Mouse (Mus musculus): ENCODE data around the gene Sdhb. TPM values are rescaled to one million over a fixed set of nuclear protein-coding genes. Genes with fewer than 3 reads are reported as not detected.

Gene Sdhb
- polyA plus RNA-seq, 1 experiment from 2014 or later: 480 TPM

- Histone ChIP-seq H3K4me1 (replicated peaks) (no peaks in the 10 kb centered on the region), H3K36me3 (no peaks in the 10 kb centered on the region), H3K4me2 (no peak overlapping the region), H3K27ac (replicated peaks) (no peak overlapping the region), H3K27me3 (no peaks in the 10 kb centered on the region), H3K9me3 (no peaks in the 10 kb centered on the region), H3K4me3 (no peak overlapping the region), H3K9ac (no peak overlapping the region)
- ATAC-seq (ENCODE audit: low FRiP score, low read depth): no peak
- WGBS: 66% methylated on average over 3 of the region's 3 CpGs
These were observed 10.4 kb upstream of the Sdhb start for GRCm38 (mm10) chr4:140950574-140950973.

DNA sequence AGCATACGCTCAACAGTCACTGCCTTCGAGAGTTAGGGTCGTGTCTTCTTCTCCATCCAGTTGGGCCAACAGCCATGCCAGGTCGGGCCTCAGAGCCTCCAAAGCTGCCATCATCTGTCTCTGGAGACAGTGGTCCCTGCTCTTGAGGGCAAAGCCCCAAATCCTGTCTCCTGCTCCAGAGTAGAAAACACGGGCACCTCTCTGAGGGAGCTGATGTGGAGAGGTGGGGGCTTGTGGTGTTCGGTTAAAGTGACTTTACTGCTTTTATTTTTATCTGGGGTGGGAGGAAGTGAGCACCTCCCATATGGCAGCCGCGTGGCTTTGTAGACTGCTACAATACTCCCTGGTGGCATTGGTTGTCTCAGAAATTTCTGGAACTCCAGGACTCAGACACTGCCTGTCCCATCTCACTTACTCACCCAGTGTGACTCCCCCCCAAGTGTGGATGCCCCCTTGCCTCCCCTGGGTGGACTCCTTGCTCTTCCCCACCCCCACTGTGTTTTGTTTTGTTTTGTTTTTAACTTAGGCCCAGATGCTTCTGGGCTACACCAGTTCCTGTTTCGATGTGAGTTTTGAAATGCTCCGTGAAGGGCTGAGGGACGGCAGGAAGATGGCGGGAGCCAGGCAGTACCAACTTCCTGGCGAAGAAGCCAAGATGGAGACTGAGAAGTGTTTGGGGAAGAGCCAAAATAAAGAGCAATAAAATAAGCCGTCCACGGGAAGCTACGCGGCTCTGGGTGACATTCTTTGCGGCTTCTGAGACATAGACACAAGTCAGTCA, 9.0 kb upstream of the Sdhb start:
- H3K4me1 ChIP-seq (replicated peaks): peaks cover 4% of the 10 kb centered on the region
- H3K27me3 ChIP-seq: no peaks in the 10 kb centered on the region
- WGBS: 84% methylated on average over 18 of the region's 18 CpGs
- H3K36me3 ChIP-seq: no peaks in the 10 kb centered on the region
- H3K4me3 ChIP-seq: no peak overlapping the region
- no peak overlapping the region for H3K27ac ChIP-seq (replicated peaks)
- H3K9ac ChIP-seq: no peak overlapping the region
- ATAC-seq (ENCODE audit: low FRiP score, low read depth): no peak
- H3K9me3 ChIP-seq: no peaks in the 10 kb centered on the region
- no peak overlapping the region for H3K4me2 ChIP-seq

- H3K27me3 ChIP-seq: no peaks in the 10 kb centered on the region
- no peaks in the 10 kb centered on the region for H3K36me3 ChIP-seq
- peak overlapping the region; percentile 90 for H3K4me2 ChIP-seq
- H3K9ac ChIP-seq: peak overlapping the region; percentile 56
- peak overlapping the region; percentile 48 for H3K4me3 ChIP-seq
- no peak for ATAC-seq (ENCODE audit: low FRiP score, low read depth)
- H3K27ac ChIP-seq (replicated peaks): peak overlapping the region; percentile 78
- H3K4me1 ChIP-seq (replicated peaks): peaks cover 25% of the 10 kb centered on the region
- H3K9me3 ChIP-seq: no peaks in the 10 kb centered on the region
- WGBS: 7% methylated on average over 17 of the region's 17 CpGs
These were observed 3.8 kb upstream of the Sdhb start for GRCm38 (mm10) chr4:140957131-140957702.

DNA sequence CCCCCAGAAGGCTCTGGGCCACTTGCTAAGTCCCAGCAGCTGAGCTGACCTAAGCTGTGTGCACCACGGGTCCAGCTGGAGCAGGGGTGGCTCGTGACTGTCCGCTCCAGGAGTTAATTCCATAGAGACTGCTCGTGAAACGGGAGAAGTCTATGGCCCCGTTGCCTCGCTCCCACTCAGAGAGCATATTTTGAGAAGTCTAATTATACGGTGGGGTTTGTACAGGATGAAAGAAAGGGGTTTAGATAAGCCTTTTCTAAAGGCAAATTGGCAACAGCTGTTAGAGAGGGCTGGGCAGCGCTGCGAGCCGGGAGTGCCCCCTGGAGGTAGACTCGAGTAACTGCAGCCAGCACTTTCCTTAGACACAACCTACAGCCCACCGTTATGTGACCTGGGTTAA, 3.3 kb upstream of the Sdhb start:
- 0% methylated on average over 13 of the region's 13 CpGs for WGBS
- Histone ChIP-seq H3K36me3 (no peaks in the 10 kb centered on the region), H3K27me3 (no peaks in the 10 kb centered on the region), H3K4me3 (peak overlapping the region; percentile 48), H3K9me3 (no peaks in the 10 kb centered on the region), H3K4me2 (peak overlapping the region; percentile 90), H3K4me1 (replicated peaks) (peaks cover 30% of the 10 kb centered on the region), H3K9ac (peak overlapping the region; percentile 56), H3K27ac (replicated peaks) (peak overlapping the region; percentile 78)
- ATAC-seq (ENCODE audit: low FRiP score, low read depth): no peak

DNA sequence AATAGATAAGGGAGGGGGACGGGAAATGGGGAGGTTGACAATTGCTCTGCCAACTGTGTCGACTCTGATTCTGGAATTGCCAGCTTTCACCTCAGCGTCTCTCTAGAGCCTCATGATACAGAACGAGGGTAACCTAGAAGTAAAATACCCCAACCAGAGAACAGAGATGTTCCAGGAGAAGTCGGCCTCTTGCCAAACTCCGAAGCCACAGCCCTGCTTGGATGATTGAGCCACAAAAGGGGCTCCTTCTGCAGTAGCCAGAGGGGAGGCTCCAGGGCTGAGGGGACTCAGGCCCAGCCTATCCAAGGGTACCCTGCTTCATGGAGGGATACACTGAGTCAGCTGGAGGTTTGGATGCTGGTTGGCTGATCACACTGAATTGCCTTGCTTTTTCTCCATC, 2.7 kb upstream of the Sdhb start:
- Histone ChIP-seq H3K36me3 (no peaks in the 10 kb centered on the region), H3K4me3 (no peak overlapping the region), H3K4me1 (replicated peaks) (peaks cover 36% of the 10 kb centered on the region), H3K27me3 (no peaks in the 10 kb centered on the region), H3K9me3 (no peaks in the 10 kb centered on the region), H3K27ac (replicated peaks) (no peak overlapping the region), H3K4me2 (no peak overlapping the region), H3K9ac (no peak overlapping the region)
- ATAC-seq (ENCODE audit: low FRiP score, low read depth): no peak
- WGBS: 57% methylated on average over 6 of the region's 6 CpGs

GRCm38 (mm10) chr4:140959128-140959679, 1.8 kb upstream of the Sdhb start:
- no peak overlapping the region for H3K4me3 ChIP-seq
- H3K4me1 ChIP-seq (replicated peaks): peaks cover 43% of the 10 kb centered on the region
- no peak overlapping the region for H3K4me2 ChIP-seq
- whole genome bisulfite sequencing: 86% methylated on average over 7 of the region's 7 CpGs
- no peak for ATAC-seq (ENCODE audit: low FRiP score, low read depth)
- no peak overlapping the region for H3K27ac ChIP-seq (replicated peaks)
- H3K9me3 ChIP-seq: no peaks in the 10 kb centered on the region
- H3K36me3 ChIP-seq: no peaks in the 10 kb centered on the region
- H3K27me3 ChIP-seq: no peaks in the 10 kb centered on the region
- H3K9ac ChIP-seq: no peak overlapping the region

DNA sequence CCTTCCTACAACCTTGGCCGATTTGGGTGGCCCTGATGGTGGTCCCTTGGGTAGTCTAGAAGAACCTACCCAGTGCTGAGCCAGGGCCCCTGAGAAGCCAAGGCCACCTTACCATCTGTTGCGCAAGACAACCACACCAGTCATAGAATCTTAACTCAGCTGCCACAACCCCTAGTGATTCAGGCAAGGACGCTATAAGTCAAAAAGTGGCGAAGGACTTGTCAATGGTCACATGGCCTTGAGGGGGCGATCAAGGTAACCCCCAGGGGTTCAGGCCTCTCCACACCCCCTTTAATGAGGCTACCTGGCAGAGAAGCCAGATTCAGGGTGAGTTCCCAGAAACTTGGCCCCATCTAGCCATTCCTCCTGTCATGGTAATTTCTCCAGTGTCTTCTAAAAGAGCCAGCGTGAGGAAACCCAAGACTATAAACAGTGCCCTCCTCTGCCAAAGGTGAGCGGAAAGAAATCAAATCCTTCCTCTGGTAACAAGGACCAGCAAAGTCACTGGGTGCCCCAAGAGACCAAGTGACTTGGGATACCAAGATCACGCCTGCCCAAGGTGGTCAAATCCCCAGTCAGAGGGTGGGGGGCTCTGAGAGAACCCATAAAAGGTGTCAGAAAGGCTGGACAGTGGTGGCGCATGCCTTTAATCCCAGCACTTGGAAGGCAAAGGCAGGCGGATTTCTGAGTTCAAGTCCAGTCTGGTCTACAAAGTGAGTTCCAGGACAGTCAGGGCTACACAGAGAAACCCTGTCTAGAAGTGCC, 1.1 kb upstream of the Sdhb start:
- H3K27ac ChIP-seq (replicated peaks): peak overlapping the region; percentile 91
- 83% methylated on average over 10 of the region's 10 CpGs for WGBS
- peak overlapping the region; percentile 83; the same call in 1 of the 2 replicates for H3K4me3 ChIP-seq
- H3K4me1 ChIP-seq (replicated peaks): peaks cover 49% of the 10 kb centered on the region
- H3K9ac ChIP-seq: no peak overlapping the region
- no peak for ATAC-seq (ENCODE audit: low FRiP score, low read depth)
- H3K36me3 ChIP-seq: no peaks in the 10 kb centered on the region
- H3K27me3 ChIP-seq: no peaks in the 10 kb centered on the region
- H3K9me3 ChIP-seq: no peaks in the 10 kb centered on the region
- H3K4me2 ChIP-seq: peak overlapping the region; percentile 72; the same call in 1 of the 2 replicates

GRCm38 (mm10) chr4:140961467-140962206, 634 bp downstream of the Sdhb start:
- Histone ChIP-seq H3K9ac (peak overlapping the region; percentile 86), H3K27me3 (no peaks in the 10 kb centered on the region), H3K4me1 (replicated peaks) (peaks cover 50% of the 10 kb centered on the region), H3K4me2 (peak overlapping the region; percentile 72), H3K27ac (replicated peaks) (peak overlapping the region; percentile 91), H3K4me3 (peak overlapping the region; percentile 83), H3K9me3 (no peaks in the 10 kb centered on the region), H3K36me3 (peaks cover 3% of the 10 kb centered on the region; the same call in 1 of the 2 replicates)
- WGBS: under 1% methylated on average over 38 of the region's 38 CpGs
- ATAC-seq (ENCODE audit: low FRiP score, low read depth): no peak

DNA sequence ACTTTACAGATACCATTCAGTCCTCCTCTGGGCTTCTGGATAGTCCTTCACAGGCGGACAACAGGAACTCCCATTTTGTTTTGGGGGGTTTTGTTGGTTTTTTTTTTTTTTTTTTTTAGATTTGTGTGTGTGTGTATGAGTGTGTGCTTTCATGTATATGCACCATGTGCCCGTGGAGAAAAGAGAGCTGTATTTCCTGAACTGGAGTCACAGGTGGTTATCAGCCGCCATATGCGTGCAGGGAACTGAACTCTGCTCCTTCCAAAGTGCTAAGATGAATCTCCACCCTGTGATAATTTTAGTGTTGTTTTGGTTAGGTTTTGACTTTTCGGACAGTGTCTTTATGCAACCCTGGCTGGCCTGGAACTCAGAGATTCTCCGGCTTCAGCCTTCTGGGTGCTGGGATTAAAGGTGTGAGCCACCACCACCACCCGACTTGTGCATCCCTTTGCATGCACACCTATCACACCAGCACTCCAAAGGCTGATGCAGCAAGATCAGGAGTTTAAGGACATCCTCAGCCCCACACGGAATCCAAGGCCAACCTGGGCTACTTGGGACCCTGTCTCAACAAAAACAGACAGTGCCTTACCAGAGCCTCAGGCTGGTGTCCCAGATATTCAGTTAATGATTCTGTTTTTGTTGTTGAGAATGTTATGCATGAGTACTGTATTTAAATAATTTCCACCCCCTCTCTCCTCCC, 1.4 kb downstream of the Sdhb start:
- no peak for ATAC-seq (ENCODE audit: low FRiP score, low read depth)
- WGBS: 78% methylated on average over 8 of the region's 8 CpGs
- Histone ChIP-seq H3K27me3 (no peaks in the 10 kb centered on the region), H3K36me3 (peaks cover 9% of the 10 kb centered on the region; the same call in 1 of the 2 replicates), H3K4me2 (peak overlapping the region; percentile 72), H3K4me3 (peak overlapping the region; percentile 83), H3K9ac (peak overlapping the region; percentile 86), H3K27ac (replicated peaks) (peak overlapping the region; percentile 91), H3K9me3 (no peaks in the 10 kb centered on the region), H3K4me1 (replicated peaks) (peaks cover 43% of the 10 kb centered on the region)

GRCm38 (mm10) chr4:140962950-140963349, 1.9 kb downstream of the Sdhb start:
- H3K4me1 ChIP-seq (replicated peaks): peaks cover 39% of the 10 kb centered on the region
- ATAC-seq (ENCODE audit: low FRiP score, low read depth): no peak
- no peaks in the 10 kb centered on the region for H3K27me3 ChIP-seq
- no peak overlapping the region for H3K27ac ChIP-seq (replicated peaks)
- H3K9ac ChIP-seq: peak overlapping the region; percentile 3; the same call in 1 of the 2 replicates
- H3K4me3 ChIP-seq: peak overlapping the region; percentile 83; the same call in 1 of the 2 replicates
- peaks cover 15% of the 10 kb centered on the region; the same call in 1 of the 2 replicates for H3K36me3 ChIP-seq
- 44% methylated on average over 5 of the region's 5 CpGs for WGBS
- no peaks in the 10 kb centered on the region for H3K9me3 ChIP-seq
- H3K4me2 ChIP-seq: peak overlapping the region; percentile 72
